Mouse (Mus musculus) lung, postnatal 0 days (tissue): ENCODE data around the gene Gm20388. TPM values are rescaled to one million over a fixed set of nuclear protein-coding genes. Genes with fewer than 3 reads are reported as not detected.
A peak's percentile ranks its signal among the peaks of the same experiment; 100 is the strongest.

Experiments
- ATAC-seq: fragments of 200-750 bp; cut with Nextera tagmentation; 2 replicates; pipeline ENCODE4 v1.8.0; 2017; ENCODE audit warnings: moderate library complexity
- DNase-seq: peaks from one replicate; pipeline ENCODE4 v3.0.0-alpha.2; 2016; ENCODE audit warnings: low spot score
- H3K27ac ChIP-seq: fragments of 300-500 bp; sonication (generic); 2 replicates; pipeline ENCODE4 v1.5.1; 2014; ENCODE audit warnings: antibody characterized with exemption, mild to moderate bottlenecking, low read length, mixed read lengths
- H3K27me3 ChIP-seq: fragments of 300-500 bp; sonication (generic); replicated peaks from 2 replicates; pipeline ENCODE4 v1.6.1; 2014; ENCODE audit warnings: low read length, mixed read lengths; ENCODE audit not compliant: insufficient read depth
- H3K36me3 ChIP-seq: fragments of 300-500 bp; sonication (generic); 2 replicates; pipeline ENCODE4 v1.6.1; 2014; ENCODE audit warnings: low read length, mixed read lengths; ENCODE audit not compliant: insufficient read depth
- H3K4me1 ChIP-seq: fragments of 300-500 bp; sonication (generic); 2 replicates; pipeline ENCODE4 v1.6.1; 2014; ENCODE audit warnings: antibody characterized with exemption, low read depth, low read length, mixed read lengths; ENCODE audit not compliant: insufficient read depth
- H3K4me2 ChIP-seq: fragments of 300-500 bp; sonication (generic); replicated peaks from 2 replicates; pipeline ENCODE4 v1.6.1; 2014; ENCODE audit warnings: low read depth, mild to moderate bottlenecking, low read length, moderate library complexity, mixed read lengths
- H3K4me3 ChIP-seq: fragments of 300-500 bp; sonication (generic); 2 replicates; pipeline ENCODE4 v1.5.1; 2014; ENCODE audit warnings: low read depth, low read length
- H3K9ac ChIP-seq: fragments of 300-500 bp; sonication (generic); replicated peaks from 2 replicates; pipeline ENCODE4 v1.6.1; 2014; ENCODE audit warnings: low read depth, mild to moderate bottlenecking
- H3K9me3 ChIP-seq: fragments of 300-500 bp; sonication (generic); 2 replicates; pipeline ENCODE4 v1.6.1; 2016; ENCODE audit warnings: low read length, mixed read lengths
- CTCF ChIP-seq: IDR thresholded peaks from 2 replicates; pipeline ENCODE4 v1.5.1; 2016; ENCODE audit warnings: antibody characterized with exemption, mild to moderate bottlenecking
- EP300 ChIP-seq: IDR thresholded peaks from 2 replicates; pipeline ENCODE4 v1.6.1; 2016; ENCODE audit warnings: antibody characterized with exemption, mild to moderate bottlenecking, control low read depth
- WGBS: fragments of 180-500 bp; shearing (Covaris S2); extraction: QIAGEN DNeasy Blood & Tissue Kit; methylation state at CpG from one replicate; pipeline ENCODE4 v1.1.7; 2014; 5-methylcytosine and 5-hydroxymethylcytosine counted together
- polyA plus RNA-seq: library from polyadenylated mRNA; unstranded; fragments of >200 nt; fragmentation: Nextera tagmentation; extraction: Ambion mirVana; gene quantifications from 2 replicates; pipeline ENCODE4 v1.2.1, GENCODE M21; 2015

Gene Gm20388
- polyA plus RNA-seq, 1 experiment from 2014 or later, result not detected

DNA sequence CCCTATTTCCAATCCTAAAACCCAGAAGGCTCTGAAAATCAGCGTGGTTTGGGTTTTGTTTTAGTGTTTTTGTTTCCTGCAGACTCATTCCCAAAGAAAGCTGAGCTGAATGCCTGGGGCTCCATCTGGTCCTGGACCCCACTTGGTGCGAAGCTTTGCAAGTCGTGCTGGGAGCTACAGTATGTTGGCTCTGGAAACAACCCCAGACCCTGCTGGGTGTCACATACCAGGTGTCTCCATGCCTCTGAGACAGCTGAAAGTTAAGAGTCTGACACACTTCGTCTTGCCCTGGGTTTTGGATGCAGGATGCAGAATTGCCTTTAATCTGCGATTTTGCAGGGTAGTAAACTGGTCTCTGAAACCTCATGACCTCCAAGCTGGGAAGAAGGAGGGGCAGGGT lies 2913.9 kb downstream of the Gm20388 start:
- no peaks in the 10 kb centered on the region for H3K9me3 ChIP-seq
- WGBS, result 50% methylated on average over 5 of the region's 5 CpGs
- H3K4me1 ChIP-seq, result no peaks in the 10 kb centered on the region
- no peaks in the 10 kb centered on the region for H3K27me3 ChIP-seq
- H3K9ac ChIP-seq, result no peak overlapping the region
- H3K4me3 ChIP-seq, result no peak overlapping the region
- ATAC-seq (no peak), DNase-seq (no peak)
- H3K36me3 ChIP-seq, result no peaks in the 10 kb centered on the region
- no peak overlapping the region for H3K4me2 ChIP-seq
- H3K27ac ChIP-seq, result no peak overlapping the region
- TF ChIP-seq CTCF, result no peak
- no peak for TF ChIP-seq EP300

DNA sequence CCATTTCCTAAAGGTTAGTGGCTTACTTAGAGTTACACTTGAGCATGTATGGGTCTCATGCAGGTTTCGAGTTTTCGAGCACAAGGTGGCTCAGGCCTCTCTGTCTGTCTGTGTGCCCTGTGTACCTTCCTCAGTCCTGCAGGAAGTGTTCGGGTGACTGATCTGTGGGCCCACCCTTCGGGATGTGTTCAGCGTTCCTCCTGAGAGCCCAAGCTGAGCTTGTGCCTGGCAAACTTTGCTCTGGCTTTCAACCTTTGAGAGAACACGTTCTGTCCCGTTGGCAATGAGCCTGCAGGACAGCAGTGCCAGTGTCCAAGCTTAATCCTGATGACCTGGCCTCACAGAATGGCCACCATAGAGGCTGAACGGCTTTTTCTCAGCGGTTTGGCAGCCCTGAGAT lies 2914.3 kb downstream of the Gm20388 start:
- TF ChIP-seq CTCF, result no peak
- TF ChIP-seq EP300, result no peak
- DNase-seq, result no peak

DNA sequence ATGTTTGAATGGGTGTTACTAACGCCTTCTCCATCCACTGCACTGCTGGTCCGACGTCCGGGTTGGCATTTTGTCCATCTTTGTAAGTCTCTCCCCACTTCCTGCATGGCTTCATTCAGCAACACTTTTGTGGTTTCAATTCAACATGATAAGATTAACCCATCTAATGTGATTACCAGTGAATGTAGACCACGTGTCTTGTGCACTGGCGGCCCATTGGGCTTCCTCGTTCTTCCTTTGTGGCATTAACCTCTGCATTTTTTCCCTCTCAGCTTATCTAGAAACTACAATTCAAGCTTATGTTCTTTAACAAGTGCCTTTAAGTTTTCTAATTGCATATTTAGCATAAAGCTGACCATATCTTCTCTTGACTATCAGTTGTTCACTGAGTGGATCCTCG lies 2914.8 kb downstream of the Gm20388 start:
- 67% methylated on average over 8 of the region's 8 CpGs for WGBS
- H3K4me3 ChIP-seq, result no peak overlapping the region
- no peak overlapping the region for H3K4me2 ChIP-seq
- TF ChIP-seq EP300 (no peak), CTCF (no peak)
- no peaks in the 10 kb centered on the region for H3K27me3 ChIP-seq
- H3K27ac ChIP-seq, result no peak overlapping the region
- DNase-seq (no peak), ATAC-seq (no peak)
- no peaks in the 10 kb centered on the region for H3K9me3 ChIP-seq
- H3K36me3 ChIP-seq, result no peaks in the 10 kb centered on the region
- no peak overlapping the region for H3K9ac ChIP-seq
- no peaks in the 10 kb centered on the region for H3K4me1 ChIP-seq

More for the DNA sequence above, 2914.3 kb downstream of the Gm20388 start:
- Histone ChIP-seq H3K36me3 (no peaks in the 10 kb centered on the region), H3K4me1 (no peaks in the 10 kb centered on the region), H3K27ac (no peak overlapping the region), H3K9me3 (no peaks in the 10 kb centered on the region), H3K9ac (no peak overlapping the region), H3K27me3 (no peaks in the 10 kb centered on the region), H3K4me2 (no peak overlapping the region), H3K4me3 (no peak overlapping the region)
- WGBS, result 66% methylated on average over 9 of the region's 9 CpGs
- no peak for ATAC-seq

DNA sequence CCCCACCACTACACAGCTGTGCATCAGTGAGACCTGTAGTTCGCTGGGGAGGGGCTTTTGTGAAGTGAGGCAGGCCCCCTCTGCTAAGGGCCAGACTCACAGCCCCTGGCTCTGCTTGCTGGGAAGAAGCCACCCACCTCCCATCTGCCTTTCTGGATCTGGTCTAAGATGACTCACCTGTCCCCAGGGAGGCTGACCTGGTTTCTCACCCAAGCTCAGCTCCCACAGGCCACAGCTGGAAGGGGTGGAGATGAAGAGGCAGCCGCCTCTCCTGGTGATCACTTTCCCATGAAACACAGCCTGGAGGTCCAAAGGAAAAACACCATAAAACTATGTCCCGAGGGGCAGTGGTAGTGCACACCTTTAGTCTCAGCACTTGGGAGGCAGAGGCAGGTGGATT lies 2918.8 kb downstream of the Gm20388 start:
- Histone ChIP-seq H3K4me3 (no peak overlapping the region), H3K9me3 (no peaks in the 10 kb centered on the region), H3K9ac (no peak overlapping the region), H3K27me3 (no peaks in the 10 kb centered on the region), H3K27ac (no peak overlapping the region), H3K4me1 (no peaks in the 10 kb centered on the region), H3K36me3 (no peaks in the 10 kb centered on the region), H3K4me2 (no peak overlapping the region)
- 71% methylated on average over 3 of the region's 3 CpGs for WGBS
- ATAC-seq (no peak), DNase-seq (no peak)
- TF ChIP-seq EP300, result no peak
- TF ChIP-seq CTCF, result no peak

DNA sequence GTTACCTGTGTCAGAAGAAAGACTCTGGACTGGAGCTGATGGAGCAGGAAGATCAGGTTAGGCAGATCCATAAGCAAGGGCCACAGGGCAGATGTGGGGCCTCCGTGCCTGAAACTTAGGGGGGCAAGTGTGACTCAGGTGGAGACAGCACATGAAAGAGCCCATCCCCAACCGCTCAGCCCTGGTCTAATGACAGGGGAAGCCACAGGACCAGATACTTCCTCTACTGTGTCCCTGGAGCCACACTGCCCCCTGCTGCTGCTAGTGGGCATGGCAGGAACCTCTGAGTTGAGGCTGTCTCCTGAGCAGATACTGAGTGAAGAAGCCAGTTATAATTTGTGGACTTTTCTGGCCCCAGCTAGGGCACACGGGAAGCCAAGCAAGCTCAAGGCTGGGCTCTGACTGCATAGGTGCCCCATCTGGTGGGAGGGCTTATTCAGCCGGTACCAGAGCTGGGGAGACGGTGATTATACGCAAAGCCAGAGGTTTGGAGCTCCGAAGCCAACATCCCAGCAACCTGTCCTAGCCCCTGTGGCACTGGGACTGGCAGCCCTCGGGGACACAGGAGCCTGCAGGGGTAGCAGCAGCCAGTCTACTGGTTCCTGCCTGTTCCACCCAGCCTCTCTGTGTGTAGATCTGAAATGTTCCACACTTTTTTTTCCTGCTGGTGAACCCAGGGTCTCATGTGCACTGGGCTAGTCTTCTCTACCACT lies 2919.9 kb downstream of the Gm20388 start:
- Histone ChIP-seq H3K9ac (no peak overlapping the region), H3K27ac (no peak overlapping the region), H3K4me3 (no peak overlapping the region), H3K27me3 (no peaks in the 10 kb centered on the region), H3K9me3 (no peaks in the 10 kb centered on the region), H3K4me1 (no peaks in the 10 kb centered on the region), H3K4me2 (no peak overlapping the region), H3K36me3 (no peaks in the 10 kb centered on the region)
- ATAC-seq, result peak; percentile 81
- TF ChIP-seq CTCF (peak; percentile 99), EP300 (no peak)
- DNase-seq, result peak; percentile 74
- WGBS, result 40% methylated on average over 8 of the region's 8 CpGs

DNA sequence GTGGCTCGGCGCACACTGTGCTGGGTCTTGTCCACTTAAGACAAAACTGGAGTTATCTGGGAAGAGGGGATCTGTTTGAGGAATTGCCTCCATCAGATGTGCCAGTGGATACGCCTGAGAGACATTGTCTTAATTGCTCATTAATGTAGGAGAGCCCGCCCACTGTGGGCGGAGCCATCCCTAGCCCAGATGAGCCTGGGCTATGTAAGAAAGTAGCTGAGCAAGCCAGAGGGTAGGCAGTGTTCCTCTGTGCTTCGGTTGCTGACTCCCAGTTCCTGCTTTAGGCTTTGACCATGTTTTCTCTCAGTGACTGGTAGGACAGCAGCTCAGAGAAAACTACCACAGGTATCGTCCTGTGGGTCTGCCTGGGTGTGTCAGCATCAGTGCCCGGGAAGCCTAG lies 2923.8 kb downstream of the Gm20388 start:
- no peak for ATAC-seq

More for the DNA sequence above, 2923.8 kb downstream of the Gm20388 start:
- H3K9ac ChIP-seq, result no peak overlapping the region
- no peak for DNase-seq
- no peak overlapping the region for H3K27ac ChIP-seq
- H3K27me3 ChIP-seq, result no peaks in the 10 kb centered on the region
- 83% methylated on average over 8 of the region's 8 CpGs for WGBS
- no peaks in the 10 kb centered on the region for H3K36me3 ChIP-seq
- no peaks in the 10 kb centered on the region for H3K9me3 ChIP-seq
- TF ChIP-seq CTCF (no peak), EP300 (no peak)
- H3K4me3 ChIP-seq, result no peak overlapping the region
- H3K4me2 ChIP-seq, result no peak overlapping the region
- H3K4me1 ChIP-seq, result no peaks in the 10 kb centered on the region
